Mouse (Mus musculus) spleen, postnatal 10 days (tissue): ENCODE data around the gene Spred2.

Experiments used
- DNase-seq, 2 experiments: peaks; one replicate each; pipeline ENCODE4 v3.0.0; 2021 to 2022; ENCODE audit warnings: low spot score in 2 of 2

Spred2 gene

DNA sequence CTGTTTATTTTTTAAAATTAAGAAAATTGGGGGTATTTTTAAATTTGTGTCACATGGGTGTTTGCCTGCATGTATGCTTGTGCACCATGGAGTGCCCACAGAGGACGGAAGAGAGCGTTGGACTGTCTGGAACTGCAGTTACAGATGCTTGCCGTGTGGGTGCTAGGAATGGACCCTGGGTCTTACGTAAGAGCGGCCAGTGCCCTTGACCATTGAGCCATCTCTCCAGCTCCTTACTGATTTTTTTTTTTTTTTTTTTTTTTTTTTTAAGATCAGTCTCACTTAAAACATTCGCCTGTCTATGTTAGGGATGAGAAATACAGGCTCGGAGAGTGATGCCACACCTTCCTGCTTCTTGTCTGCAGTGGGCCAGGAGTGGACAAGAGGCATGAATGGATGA, 29.7 kb downstream of the Spred2 start:
- no peak for DNase-seq

GRCm38 (mm10) chr11:19955069-19955468, 30.9 kb downstream of the Spred2 start:
- no peak for DNase-seq

DNA sequence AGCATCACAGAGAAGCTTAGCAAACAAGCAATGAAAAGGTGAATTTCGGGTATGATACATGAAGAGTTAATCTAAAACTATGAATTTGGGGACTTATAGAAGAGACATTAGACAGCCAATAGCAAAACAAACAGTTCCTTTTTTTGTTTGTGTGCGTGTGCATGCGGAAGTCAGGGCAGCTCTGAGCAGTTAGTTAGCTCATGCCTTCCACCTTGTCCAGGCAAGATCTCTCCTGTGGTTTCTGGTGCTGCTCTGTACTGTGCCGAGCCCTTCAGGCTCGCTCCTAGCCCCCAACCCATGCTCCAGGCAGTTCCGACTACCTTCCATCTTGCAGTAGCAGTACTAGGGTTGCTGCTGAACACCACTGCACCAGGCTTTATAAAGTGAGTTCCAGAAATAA, 31.5 kb downstream of the Spred2 start:
- no peak for DNase-seq

DNA sequence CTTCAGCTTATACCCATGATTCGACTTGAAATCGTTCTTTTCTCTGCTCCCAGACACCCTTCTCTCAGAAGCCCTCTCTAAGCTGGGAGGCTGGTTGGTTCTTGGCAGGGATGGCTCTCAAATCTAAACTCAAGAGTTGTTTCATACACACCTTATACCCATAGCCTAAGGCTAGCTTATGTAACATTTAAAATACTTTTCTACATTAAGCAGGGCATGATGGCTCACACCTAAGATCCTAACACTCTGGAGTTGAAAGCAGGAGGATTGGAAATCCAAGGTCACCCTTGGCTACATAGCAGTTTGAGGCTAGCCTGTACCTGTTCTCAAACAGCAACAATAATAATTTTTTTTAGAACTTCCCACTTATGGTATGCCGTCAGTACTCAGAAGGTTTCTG, 34.8 kb downstream of the Spred2 start:
- DNase-seq: no peak

- no peak for DNase-seq
Measured at GRCm38 (mm10) chr11:19959897-19960296, 35.7 kb downstream of the Spred2 start.

- no peak for DNase-seq
Measured at GRCm38 (mm10) chr11:19960541-19960940, 36.4 kb downstream of the Spred2 start.

- no peak for DNase-seq
Measured at GRCm38 (mm10) chr11:19961088-19961487, 36.9 kb downstream of the Spred2 start.

DNA sequence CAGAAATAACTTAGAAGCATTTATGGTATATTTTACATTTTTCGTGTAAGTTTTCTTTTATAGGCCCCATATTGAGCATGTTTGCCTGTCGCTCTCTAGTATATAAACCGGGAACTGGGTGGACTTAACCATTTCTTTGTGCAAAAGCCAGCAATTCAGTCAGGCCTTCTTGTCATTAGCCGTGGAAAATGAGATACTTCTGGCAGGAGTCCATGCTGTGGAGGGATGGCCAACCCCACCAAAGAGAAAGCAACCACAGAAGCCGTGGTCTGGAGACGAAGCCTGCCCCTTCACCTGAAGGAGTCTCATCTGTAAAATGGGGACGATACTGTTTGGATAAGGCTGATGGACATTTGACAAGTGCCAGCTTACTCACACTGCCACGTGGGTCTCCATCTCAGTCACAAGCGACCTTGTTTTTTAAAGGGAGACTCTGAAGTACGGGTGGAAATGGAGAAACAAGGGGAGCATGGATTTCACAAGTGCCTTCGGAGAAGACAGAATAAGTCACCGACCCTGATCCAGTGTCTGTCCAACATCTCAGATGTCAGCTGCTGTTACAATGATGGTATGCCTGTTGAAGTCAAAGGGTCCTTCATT, 37.7 kb downstream of the Spred2 start:
- DNase-seq: no peak

DNA sequence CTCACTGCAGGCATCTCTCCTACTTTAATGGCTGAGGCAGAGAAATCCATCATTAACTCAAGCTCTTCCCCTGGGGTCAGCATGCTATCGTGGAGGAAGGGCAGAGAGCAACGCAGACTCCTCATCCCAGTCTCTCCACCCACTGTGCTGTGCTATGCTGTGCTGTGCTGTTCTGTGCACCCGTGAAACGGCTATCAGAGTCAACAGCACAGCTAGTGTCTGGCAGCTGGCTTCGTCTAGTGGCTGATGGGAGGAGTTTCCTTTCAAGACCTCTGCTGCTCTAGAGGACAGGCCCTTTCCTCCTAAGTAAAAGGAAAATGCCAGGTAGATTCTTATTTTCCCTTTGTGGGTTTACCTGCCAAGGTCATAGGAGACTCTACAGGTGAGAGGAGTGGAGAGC, 38.6 kb downstream of the Spred2 start:
- DNase-seq: no peak

GRCm38 (mm10) chr11:19963717-19964141, 39.6 kb downstream of the Spred2 start:
- DNase-seq: no peak

GRCm38 (mm10) chr11:19964333-19964732, 40.2 kb downstream of the Spred2 start:
- DNase-seq: no peak

DNA sequence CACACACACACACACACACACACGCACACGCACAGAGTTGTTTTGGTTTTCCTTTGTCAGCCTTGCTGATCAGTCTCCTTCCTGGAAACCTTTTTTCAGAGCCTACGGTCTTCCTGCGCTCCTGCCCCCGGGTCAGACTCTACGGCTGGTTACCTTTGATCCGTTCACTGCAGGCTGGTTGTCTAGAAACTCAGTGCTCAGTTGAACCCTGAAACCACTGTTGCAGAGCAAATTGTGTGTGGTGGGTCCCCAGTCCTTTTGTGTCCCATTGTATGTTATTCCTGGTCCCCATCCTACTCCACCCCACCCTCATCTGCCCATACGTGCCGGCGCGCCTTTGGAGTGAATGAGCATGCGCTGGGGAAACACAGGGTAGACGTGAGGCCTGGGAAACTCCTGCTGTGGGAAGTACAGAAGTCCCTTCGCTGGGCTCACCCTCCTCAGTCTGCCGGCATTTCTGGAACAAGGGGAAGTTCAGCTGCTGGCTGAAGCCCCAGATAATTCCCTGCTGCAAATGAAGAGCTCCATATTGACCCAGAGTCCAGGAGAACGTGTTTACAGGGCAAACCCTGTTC, 40.9 kb downstream of the Spred2 start:
- DNase-seq: no peak

DNA sequence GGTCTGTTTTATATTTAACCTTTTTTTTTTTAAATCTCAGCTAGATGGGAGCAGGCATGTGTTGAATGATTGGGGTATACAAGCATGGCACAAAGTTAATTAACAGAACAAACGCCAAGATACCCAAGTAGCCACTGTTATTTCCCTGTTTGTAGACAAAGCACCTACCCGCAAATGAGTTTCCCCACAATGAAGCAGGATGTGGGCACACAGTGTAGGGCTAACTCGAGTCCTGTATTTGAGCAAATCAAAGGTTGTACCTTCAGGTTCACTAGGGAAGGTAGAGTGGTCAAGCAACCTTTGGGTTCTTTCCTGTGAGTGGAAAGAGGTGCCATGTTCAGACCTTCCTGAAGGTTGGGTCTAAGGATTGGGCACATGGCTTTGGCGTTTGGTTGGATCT, 41.5 kb downstream of the Spred2 start:
- no peak for DNase-seq

- no peak for DNase-seq
Measured at GRCm38 (mm10) chr11:19966294-19966693, 42.1 kb downstream of the Spred2 start.

GRCm38 (mm10) chr11:19969584-19969983, 45.4 kb downstream of the Spred2 start:
- DNase-seq: no peak

DNA sequence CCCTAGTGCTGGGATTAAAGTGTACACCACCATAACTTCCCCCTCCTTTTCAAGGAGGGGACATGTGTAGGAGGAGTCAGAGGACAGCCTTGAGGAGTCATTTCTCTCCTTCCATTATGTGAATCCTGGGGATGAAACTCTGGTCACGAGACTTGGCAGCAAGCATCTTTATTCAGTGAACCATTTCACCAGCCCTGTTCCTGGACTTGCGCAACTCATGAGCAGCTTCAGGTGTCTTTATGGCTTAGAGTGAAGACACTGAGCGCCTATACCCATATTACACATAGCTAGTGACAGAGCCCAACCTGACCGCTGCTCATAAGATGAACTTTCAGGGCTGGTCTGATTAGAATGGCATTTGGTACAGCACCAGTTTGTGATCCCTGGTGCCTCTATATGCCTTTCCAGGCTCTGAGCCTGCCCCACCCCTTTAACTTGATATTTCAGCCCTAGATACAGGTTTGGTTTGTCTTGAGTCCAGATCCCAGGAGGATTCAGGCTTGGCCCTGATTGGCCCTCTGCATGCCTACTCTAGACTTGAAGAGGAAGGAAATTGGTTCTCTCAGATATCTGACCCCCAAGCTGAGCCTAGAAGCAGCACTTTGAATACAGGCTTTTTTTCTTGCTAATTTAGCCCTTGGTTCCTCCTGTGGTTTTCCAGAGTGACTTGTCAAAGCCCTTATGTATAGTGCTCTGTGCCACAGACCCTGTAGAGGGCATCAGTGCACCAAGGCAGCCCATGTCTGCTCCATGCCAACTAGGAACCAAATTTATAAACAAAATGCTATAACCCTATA, 48.0 kb downstream of the Spred2 start:
- DNase-seq: no peak

DNA sequence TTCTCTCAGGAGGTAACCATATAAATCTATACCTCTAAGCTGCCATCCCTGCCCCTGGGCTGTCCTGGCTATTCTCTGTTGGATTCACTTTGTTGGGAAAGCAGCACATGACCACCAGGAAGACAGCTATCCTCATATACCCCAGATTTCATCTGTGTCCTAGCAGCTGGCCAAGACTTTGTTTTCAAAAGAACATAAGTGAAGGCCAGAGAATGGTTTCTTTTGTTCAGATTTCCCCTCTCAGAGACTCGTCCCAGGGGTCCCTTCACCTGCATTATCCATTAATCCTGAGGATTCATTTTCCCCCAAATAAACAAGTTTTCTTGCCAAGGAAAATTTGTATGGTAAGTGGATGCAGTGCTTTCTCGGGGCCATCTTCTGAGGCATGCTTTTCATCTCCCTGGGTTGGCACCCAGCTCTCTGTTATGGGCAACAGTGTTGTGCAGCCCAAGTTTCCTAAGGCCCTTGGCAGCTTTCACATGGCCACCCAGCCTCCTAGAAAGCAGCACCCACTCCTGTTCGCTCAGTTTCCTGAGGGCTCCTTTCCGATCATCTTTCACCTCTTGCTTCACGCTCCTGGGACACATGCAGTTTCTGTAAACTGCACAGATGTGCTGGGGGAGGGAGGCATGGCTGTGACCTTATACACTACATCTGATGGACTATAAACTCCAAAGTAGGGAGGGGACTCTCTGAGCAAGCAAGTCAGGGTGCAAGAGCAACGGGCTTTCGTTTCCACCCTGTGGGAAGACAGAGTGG, 49.0 kb downstream of the Spred2 start:
- DNase-seq: no peak

- DNase-seq: no peak
Measured at GRCm38 (mm10) chr11:19976032-19976431, 51.9 kb downstream of the Spred2 start.

- peak in 1 of 2 experiments; percentile 36 for DNase-seq
Measured at GRCm38 (mm10) chr11:19977687-19978086, 53.5 kb downstream of the Spred2 start.

DNA sequence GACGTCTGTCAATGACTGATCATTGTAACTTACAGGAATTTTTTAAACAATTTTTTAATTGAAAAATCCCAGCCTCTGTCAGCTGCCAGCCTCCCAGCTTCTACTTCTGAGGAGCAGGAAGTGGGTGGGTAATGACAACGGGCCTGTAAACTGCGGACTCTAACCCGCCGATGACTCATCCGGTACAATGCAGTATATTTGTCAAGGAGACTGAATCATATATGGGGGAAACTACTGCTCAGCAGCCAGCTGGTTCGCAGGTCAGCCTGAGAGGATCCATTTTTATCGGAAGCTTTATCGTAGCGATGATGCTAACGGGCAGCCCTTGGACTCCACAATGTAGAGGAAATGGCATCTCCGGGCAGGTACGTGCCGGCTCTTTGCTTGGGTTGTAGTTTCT, 55.2 kb downstream of the Spred2 start:
- no peak for DNase-seq

GRCm38 (mm10) chr11:19982113-19982512, 57.9 kb downstream of the Spred2 start:
- no peak for DNase-seq

DNA sequence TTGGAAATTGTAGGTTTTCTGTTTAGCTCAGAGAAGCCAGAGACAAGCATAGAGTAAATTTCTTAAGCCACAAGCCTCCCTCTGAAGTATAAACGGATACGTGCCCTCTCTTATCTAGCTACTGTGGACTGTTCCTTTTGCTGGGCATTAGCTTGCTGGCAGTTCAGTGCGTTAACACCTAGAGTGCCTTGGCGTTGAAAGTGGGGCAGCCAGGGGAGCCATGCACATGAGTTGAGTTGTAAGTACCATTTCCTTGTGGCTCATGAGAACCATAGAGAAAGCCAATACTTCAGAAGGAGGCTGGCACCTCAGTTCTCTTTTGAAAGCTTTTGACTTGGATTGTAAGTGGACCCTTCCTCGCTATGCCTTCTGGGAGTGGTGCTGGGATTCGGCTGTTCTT, 58.6 kb downstream of the Spred2 start:
- DNase-seq: no peak
